Mouse (Mus musculus) hindbrain, embryonic 12.5 days (tissue): ENCODE measurements around the gene Selplg. TPM values are rescaled to one million over a fixed set of nuclear protein-coding genes. Genes with fewer than 3 reads are reported as not detected.

Experiments
- ATAC-seq: fragments of 200-750 bp; cut with Nextera tagmentation; 2 replicates; pipeline ENCODE4 v1.8.0; 2017; ENCODE audit warnings: moderate TSS enrichment; ENCODE audit not compliant: low FRiP score
- H3K27ac ChIP-seq: fragments of 300-500 bp; sonication (generic); 2 replicates; pipeline ENCODE4 v1.5.1; 2016; ENCODE audit warnings: mild to moderate bottlenecking
- H3K27me3 ChIP-seq: fragments of 300-500 bp; sonication (generic); 2 replicates; pipeline ENCODE4 v1.6.1; 2016; ENCODE audit warnings: mild to moderate bottlenecking
- H3K36me3 ChIP-seq: fragments of 300-500 bp; sonication (generic); 2 replicates; pipeline ENCODE4 v1.6.1; 2016; ENCODE audit warnings: mild to moderate bottlenecking
- H3K4me1 ChIP-seq: fragments of 300-500 bp; sonication (generic); 2 replicates; pipeline ENCODE4 v1.6.1; 2016
- H3K4me2 ChIP-seq: fragments of 300-500 bp; sonication (generic); replicated peaks from 2 replicates; pipeline ENCODE4 v1.6.1; 2016; ENCODE audit warnings: mild to moderate bottlenecking
- H3K4me3 ChIP-seq: fragments of 300-500 bp; sonication (generic); 2 replicates; pipeline ENCODE4 v1.5.1; 2016; ENCODE audit warnings: mild to moderate bottlenecking
- H3K9ac ChIP-seq: fragments of 300-500 bp; sonication (generic); 2 replicates; pipeline ENCODE4 v1.6.1; 2016; ENCODE audit warnings: mild to moderate bottlenecking, moderate library complexity
- H3K9me3 ChIP-seq: fragments of 300-500 bp; sonication (generic); replicated peaks from 2 replicates; pipeline ENCODE4 v1.6.1; 2016; ENCODE audit warnings: mild to moderate bottlenecking
- WGBS: fragments of 180-500 bp; shearing (Covaris S2); methylation state at CpG from one replicate; pipeline ENCODE4 v1.1.7; 2016; 5-methylcytosine and 5-hydroxymethylcytosine counted together
- polyA plus RNA-seq: library from polyadenylated mRNA; unstranded; fragments of >200 nt; fragmentation: Nextera tagmentation; extraction: Ambion mirVana; gene quantifications from 2 replicates; pipeline ENCODE4 v1.2.1, GENCODE M21; 2016

Gene Selplg
- polyA plus RNA-seq, 1 experiment from 2014 or later = 1.3 TPM

DNA sequence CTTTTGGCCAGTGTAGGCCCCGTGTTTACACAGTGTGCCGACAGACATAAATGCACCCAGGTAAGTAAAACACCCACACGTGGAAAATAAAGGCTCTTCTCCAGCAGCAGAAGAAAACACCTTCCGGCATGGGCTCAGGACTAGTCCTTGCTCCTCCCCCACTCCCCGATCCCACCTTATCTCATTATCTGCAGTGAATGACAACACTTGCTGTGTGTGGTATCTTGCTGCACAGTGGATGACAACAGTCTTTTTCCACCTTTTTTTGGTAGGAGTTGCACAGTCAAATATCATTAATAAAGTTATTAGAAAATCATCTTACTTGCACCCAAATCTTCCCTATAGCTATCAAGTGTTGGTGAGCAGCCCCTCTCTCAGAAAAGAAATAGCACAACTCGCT lies 32.5 kb upstream of the Selplg start:
- Histone ChIP-seq H3K36me3 (peaks cover 43% of the 10 kb centered on the region), H3K27ac (0 out of 2 replicates have a peak overlapping the region, but pooled peaks have one; percentile 17), H3K9me3 (no peaks in the 10 kb centered on the region), H3K4me1 (peaks cover 42% of the 10 kb centered on the region), H3K9ac (no peak overlapping the region), H3K4me2 (no peak overlapping the region), H3K27me3 (no peaks in the 10 kb centered on the region), H3K4me3 (no peak overlapping the region)
- WGBS = 90% methylated on average over 6 of the region's 6 CpGs
- no peak for ATAC-seq

DNA sequence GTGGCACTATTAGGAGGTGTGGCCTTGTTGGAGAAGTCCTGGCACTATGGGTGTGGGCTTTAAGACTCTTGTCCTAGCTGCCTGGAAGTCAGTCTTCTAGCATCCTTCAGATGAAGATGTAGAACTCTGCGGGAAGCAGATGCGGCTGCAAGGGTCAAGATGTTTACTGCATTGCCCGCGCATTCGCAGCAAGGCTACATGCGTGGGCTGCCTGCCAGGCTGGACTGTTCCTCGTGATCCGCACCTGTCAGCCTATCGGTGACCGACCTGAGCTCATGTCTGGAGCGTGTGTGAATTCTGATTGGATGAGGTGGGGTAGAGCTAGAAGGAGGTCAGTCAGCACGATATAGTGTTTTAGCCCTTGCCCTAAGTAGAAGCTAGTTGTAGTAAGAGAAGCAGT lies 31.6 kb upstream of the Selplg start:
- Histone ChIP-seq H3K9ac (no peak overlapping the region), H3K27ac (0 out of 2 replicates have a peak overlapping the region, but pooled peaks have one; percentile 12), H3K9me3 (no peaks in the 10 kb centered on the region), H3K27me3 (no peaks in the 10 kb centered on the region), H3K4me2 (no peak overlapping the region), H3K36me3 (peaks cover 43% of the 10 kb centered on the region), H3K4me3 (no peak overlapping the region), H3K4me1 (peaks cover 38% of the 10 kb centered on the region)
- ATAC-seq = no peak
- WGBS = 98% methylated on average over 12 of the region's 12 CpGs

DNA sequence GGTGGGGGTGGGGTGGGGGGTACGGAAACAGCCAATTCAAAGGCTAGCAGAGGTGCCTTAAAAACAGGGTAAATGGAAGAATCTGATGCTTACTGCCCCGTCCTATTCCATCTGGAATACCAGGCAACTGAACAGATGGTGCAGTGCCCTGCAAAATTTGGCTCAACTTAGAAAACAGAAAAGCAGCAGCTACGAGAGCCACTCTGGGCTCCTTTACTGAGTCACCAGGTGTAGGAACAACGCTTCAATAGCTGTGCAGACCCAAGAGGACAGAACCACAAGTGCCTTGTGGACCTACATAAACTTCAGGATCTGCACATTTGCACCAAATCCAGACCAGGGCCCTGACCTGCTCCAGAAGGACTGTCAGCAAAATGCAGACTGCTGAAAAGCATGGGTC lies 30.0 kb upstream of the Selplg start:
- H3K36me3 ChIP-seq = peaks cover 43% of the 10 kb centered on the region

DNA sequence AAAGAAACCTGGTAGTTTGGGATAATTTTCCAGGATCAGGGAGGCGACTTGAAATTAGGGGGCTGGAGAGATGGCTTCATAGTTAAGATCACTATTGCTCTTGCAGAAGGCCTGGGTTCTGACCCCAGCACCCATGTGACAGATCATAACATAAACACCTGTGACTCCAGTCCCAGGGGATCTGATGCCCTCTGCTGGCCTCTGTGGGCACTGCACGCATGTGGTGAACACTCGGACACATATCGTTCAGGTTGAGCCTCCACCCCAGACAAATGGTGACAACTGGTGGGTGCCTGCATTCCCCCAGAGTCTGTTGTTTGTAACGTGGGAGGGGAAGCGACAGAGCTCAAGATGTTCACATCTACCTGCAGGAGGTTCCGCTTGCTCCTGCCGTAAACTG lies 28.9 kb upstream of the Selplg start:
- H3K4me1 ChIP-seq = peaks cover 50% of the 10 kb centered on the region
- H3K36me3 ChIP-seq = peaks cover 43% of the 10 kb centered on the region
- H3K27ac ChIP-seq = no peak overlapping the region
- H3K9ac ChIP-seq = no peak overlapping the region
- no peaks in the 10 kb centered on the region for H3K27me3 ChIP-seq
- no peaks in the 10 kb centered on the region for H3K9me3 ChIP-seq
- H3K4me3 ChIP-seq = no peak overlapping the region
- WGBS = 95% methylated on average over 8 of the region's 8 CpGs
- no peak overlapping the region for H3K4me2 ChIP-seq
- ATAC-seq = no peak

More for the DNA sequence above, 30.0 kb upstream of the Selplg start:
- Histone ChIP-seq H3K4me3 (no peak overlapping the region), H3K9ac (no peak overlapping the region), H3K27ac (0 out of 2 replicates have a peak overlapping the region, but pooled peaks have one; percentile 23), H3K4me1 (peaks cover 39% of the 10 kb centered on the region), H3K9me3 (no peaks in the 10 kb centered on the region), H3K27me3 (no peaks in the 10 kb centered on the region), H3K4me2 (no peak overlapping the region)
- ATAC-seq = no peak
- WGBS = 85% methylated on average over 4 of the region's 4 CpGs

DNA sequence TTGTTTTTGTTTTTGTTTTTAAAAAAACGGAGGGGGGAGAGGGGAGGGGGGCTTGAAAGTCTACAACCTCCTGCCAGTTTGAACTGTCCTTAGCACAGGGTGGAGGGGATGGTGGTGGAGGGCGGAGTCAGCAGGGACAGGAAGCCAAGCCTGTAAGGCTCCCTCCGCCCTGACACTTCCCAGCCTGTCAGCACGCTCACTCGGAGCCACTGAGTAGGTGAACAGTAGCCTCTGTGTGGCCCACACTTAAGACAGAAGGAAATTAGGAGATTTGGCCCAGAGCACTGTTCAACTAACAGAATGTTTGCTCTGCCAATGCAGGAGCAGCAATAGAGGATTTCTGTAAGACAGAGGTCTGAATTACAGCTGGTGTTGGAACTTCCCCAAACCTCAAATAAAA lies 26.5 kb upstream of the Selplg start:
- Histone ChIP-seq H3K27ac (no peak overlapping the region), H3K4me3 (no peak overlapping the region), H3K9ac (0 out of 2 replicates have a peak overlapping the region, but pooled peaks have one; percentile 35), H3K4me2 (no peak overlapping the region), H3K4me1 (peaks cover 61% of the 10 kb centered on the region), H3K9me3 (no peaks in the 10 kb centered on the region), H3K36me3 (peaks cover 28% of the 10 kb centered on the region), H3K27me3 (no peaks in the 10 kb centered on the region)
- 69% methylated on average over 5 of the region's 5 CpGs for WGBS
- ATAC-seq = no peak

DNA sequence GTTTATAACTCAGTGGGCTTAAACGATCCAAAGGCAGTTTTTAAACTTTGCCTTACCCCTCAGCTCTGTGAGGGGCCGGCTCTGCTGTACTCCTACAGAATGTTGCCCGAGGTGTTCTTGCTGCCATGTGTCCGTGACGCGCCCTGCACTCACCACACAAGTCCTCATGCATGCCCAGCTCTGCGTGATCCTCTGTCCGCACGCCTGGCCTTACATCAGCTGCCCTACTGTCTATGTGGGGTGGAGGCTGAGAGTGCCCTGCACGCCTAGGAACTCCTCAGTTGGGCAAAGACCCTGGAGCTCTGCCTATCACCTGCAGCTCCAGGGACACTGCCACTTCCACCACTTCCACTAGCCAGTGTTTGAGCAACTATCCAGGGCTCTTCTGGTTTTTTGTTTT lies 26.1 kb upstream of the Selplg start:
- no peaks in the 10 kb centered on the region for H3K9me3 ChIP-seq
- H3K9ac ChIP-seq = 0 out of 2 replicates have a peak overlapping the region, but pooled peaks have one; percentile 35
- WGBS = 84% methylated on average over 10 of the region's 10 CpGs
- H3K36me3 ChIP-seq = peaks cover 23% of the 10 kb centered on the region; the same call in 1 of the 2 replicates
- H3K27ac ChIP-seq = no peak overlapping the region
- no peak overlapping the region for H3K4me3 ChIP-seq
- H3K4me1 ChIP-seq = peaks cover 57% of the 10 kb centered on the region
- H3K4me2 ChIP-seq = no peak overlapping the region
- ATAC-seq = no peak
- no peaks in the 10 kb centered on the region for H3K27me3 ChIP-seq

DNA sequence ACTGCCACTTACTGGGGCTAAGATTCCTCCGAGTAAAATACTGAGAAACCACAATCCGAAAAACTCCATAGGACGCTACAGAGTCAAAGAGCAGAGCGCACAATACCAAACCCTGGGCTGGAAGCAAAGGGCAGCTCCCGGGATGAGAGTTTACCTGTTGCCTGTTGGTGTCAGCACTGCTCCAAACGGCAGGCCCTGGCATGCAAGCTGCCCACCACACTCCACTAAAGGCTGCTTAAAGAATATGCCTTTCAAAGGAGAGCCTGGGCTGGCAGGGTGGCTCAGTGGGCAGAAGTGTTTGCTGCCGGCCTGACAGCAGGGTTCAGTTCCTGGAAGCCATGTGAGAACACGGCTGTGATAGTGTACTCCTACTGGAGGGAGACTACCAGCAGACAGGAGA lies 25.2 kb upstream of the Selplg start:
- Histone ChIP-seq H3K27ac (no peak overlapping the region), H3K27me3 (no peaks in the 10 kb centered on the region), H3K4me2 (no peak overlapping the region), H3K4me3 (no peak overlapping the region), H3K36me3 (peaks cover 18% of the 10 kb centered on the region; the same call in 1 of the 2 replicates), H3K9ac (0 out of 2 replicates have a peak overlapping the region, but pooled peaks have one; percentile 13), H3K4me1 (peaks cover 50% of the 10 kb centered on the region), H3K9me3 (no peaks in the 10 kb centered on the region)
- 60% methylated on average over 8 of the region's 8 CpGs for WGBS
- no peak for ATAC-seq

- 61% methylated on average over 7 of the region's 7 CpGs for WGBS
- Histone ChIP-seq H3K4me2 (no peak overlapping the region), H3K36me3 (peaks cover 17% of the 10 kb centered on the region; the same call in 1 of the 2 replicates), H3K27me3 (no peaks in the 10 kb centered on the region), H3K4me1 (peaks cover 50% of the 10 kb centered on the region), H3K27ac (peak overlapping the region; percentile 52), H3K9ac (no peak overlapping the region), H3K9me3 (no peaks in the 10 kb centered on the region), H3K4me3 (no peak overlapping the region)
- ATAC-seq = no peak
Measured at GRCm38 (mm10) chr5:113856631-113857030, 24.2 kb upstream of the Selplg start.

GRCm38 (mm10) chr5:113855696-113856095 lies 23.3 kb upstream of the Selplg start:
- Histone ChIP-seq H3K9ac (0 out of 2 replicates have a peak overlapping the region, but pooled peaks have one; percentile 36), H3K27ac (peak overlapping the region; percentile 66), H3K9me3 (no peaks in the 10 kb centered on the region), H3K4me3 (no peak overlapping the region), H3K4me2 (no peak overlapping the region), H3K27me3 (no peaks in the 10 kb centered on the region), H3K4me1 (peaks cover 53% of the 10 kb centered on the region), H3K36me3 (peaks cover 21% of the 10 kb centered on the region)
- ATAC-seq = peak; percentile 53
- 31% methylated on average over 3 of the region's 3 CpGs for WGBS

DNA sequence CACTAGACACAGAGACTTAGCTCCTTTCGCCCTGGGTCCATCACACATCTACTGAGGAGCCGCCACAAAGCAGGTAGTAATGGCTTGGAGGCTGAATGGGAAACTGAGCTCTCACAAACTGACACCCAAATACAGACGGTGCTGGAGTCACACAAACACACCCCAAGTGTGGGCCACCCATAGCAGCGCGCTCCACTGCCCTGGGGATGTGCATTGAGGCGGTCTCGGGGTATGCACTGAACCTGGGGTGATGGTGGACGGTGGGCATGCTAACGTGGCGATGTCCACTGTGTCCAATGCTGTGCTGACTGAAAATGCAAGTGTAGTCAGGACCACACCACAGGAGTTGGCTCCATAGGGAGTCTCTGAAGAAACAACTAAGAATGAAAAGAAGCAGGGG lies 22.7 kb upstream of the Selplg start:
- 88% methylated on average over 10 of the region's 10 CpGs for WGBS
- Histone ChIP-seq H3K27me3 (no peaks in the 10 kb centered on the region), H3K4me2 (no peak overlapping the region), H3K36me3 (peaks cover 22% of the 10 kb centered on the region), H3K9me3 (no peaks in the 10 kb centered on the region), H3K4me3 (no peak overlapping the region), H3K9ac (0 out of 2 replicates have a peak overlapping the region, but pooled peaks have one; percentile 36), H3K27ac (peak overlapping the region; percentile 66), H3K4me1 (peaks cover 48% of the 10 kb centered on the region)
- ATAC-seq = peak; percentile 29; the same call in 1 of the 2 replicates

DNA sequence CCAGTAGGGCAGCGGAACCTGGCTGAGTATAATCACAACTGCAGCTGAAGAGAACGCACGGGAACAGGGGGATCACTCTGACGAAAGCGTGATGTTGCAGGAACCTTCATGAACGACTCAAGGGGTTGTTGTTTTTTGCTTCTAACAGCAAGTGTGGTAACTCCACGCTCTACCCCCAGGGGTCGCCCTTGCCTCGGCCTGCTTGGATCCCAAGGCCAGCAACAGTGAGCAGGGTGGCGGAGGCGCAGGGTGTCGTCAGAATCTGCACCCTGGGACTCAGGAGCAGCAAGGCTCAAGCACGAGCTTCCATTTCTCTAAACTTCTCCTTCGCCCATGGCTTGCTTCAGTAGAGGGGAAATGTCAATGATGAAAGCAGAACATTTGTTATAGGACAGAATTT lies 22.1 kb upstream of the Selplg start:
- H3K4me3 ChIP-seq = no peak overlapping the region

DNA sequence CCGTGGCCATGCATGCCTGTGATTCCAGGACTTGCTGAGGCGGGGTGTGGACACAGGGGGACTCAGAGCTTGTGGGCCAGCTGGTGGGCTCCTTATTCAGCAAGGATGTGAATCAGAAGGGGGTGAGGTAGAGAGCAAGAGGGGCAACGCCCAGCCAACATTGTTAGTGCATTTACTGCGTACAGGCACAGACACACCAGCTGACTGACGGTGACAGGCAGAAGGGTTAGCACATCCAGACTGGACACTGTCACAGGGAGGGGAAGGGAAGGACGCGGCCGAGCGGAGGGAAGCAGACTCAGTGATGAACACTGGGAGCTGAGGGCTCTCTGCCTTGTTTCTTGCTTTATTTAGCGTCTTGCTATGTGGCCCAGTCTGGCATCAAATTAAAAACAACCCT lies 21.1 kb upstream of the Selplg start:
- Histone ChIP-seq H3K4me3 (no peak overlapping the region), H3K9ac (no peak overlapping the region), H3K4me1 (peaks cover 37% of the 10 kb centered on the region), H3K27me3 (no peaks in the 10 kb centered on the region), H3K36me3 (peaks cover 37% of the 10 kb centered on the region), H3K9me3 (no peaks in the 10 kb centered on the region), H3K4me2 (no peak overlapping the region), H3K27ac (no peak overlapping the region)
- 92% methylated on average over 10 of the region's 10 CpGs for WGBS
- ATAC-seq = no peak

More for the DNA sequence above, 22.1 kb upstream of the Selplg start:
- Histone ChIP-seq H3K27me3 (no peaks in the 10 kb centered on the region), H3K36me3 (peaks cover 28% of the 10 kb centered on the region), H3K9me3 (no peaks in the 10 kb centered on the region), H3K9ac (no peak overlapping the region), H3K4me1 (peaks cover 47% of the 10 kb centered on the region), H3K27ac (no peak overlapping the region), H3K4me2 (no peak overlapping the region)
- 41% methylated on average over 14 of the region's 14 CpGs for WGBS
- ATAC-seq = no peak

- Histone ChIP-seq H3K4me1 (peaks cover 29% of the 10 kb centered on the region), H3K36me3 (peaks cover 47% of the 10 kb centered on the region), H3K27ac (no peak overlapping the region), H3K9me3 (no peaks in the 10 kb centered on the region), H3K27me3 (no peaks in the 10 kb centered on the region), H3K9ac (no peak overlapping the region), H3K4me2 (no peak overlapping the region), H3K4me3 (no peak overlapping the region)
- ATAC-seq = no peak
- WGBS = 94% methylated on average over 7 of the region's 7 CpGs
Measured at GRCm38 (mm10) chr5:113852463-113852862, 20.0 kb upstream of the Selplg start.
